ENCODE assay signal across 20 mouse cellular contexts in the genomic region with DNA sequence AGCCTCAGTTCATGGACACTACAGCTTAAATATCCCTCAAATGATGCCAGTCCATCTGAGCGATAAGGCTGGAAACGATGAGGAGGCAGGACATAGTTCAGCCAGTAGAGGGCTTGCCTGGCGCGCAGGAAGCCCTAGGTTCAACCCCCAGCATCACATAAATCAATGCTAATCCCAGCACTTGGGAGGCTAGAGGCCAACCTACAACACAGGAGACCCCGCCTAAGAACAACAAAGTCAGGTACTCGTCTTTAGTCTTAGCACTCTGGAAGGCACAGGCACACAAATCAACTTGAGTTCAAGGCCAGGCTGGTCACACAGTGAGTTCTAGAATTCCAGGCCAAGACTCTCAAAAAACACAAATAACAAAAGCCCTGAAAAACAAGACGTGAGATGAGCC. TPM values are rescaled to one million over a fixed set of nuclear protein-coding genes. Genes with fewer than 3 reads are reported as not detected.
DNase-seq lines count a peak whose midpoint lies in the region; ATAC-seq and TF ChIP-seq lines count a peak whose summit lies in the region.
"Had no signal": no experiment of that assay in that cellular context is flagged by ENCODE, and none has a peak within 500 bp of the region (broad histone marks: within the 10 kb centered on the region; RNA-seq: fewer than 3 reads in every experiment).

No protein-coding gene starts in this region.

- TF ChIP-seq EP300 in liver, postnatal 0 days (IDR thresholded peaks at IDR 0.05; ENCODE audit: low read depth), result no peak

- no peak overlapping the region for H3K4me2 ChIP-seq in heart, embryonic 12.5 days
- H3K4me2 ChIP-seq in liver, postnatal 0 days (ENCODE audit: low read depth, low read length), result no peak overlapping the region
- no peak overlapping the region for H3K4me2 ChIP-seq in liver, embryonic 12.5 days
- H3K4me2 ChIP-seq: embryonic facial prominence, embryonic 13.5 days; hindbrain, embryonic 12.5 days; liver, embryonic 13.5 days had no signal

- ATAC-seq in heart, embryonic 12.5 days (ENCODE audit: insufficient number of reproducible peaks, low FRiP score), result no peak
- ATAC-seq in liver, postnatal 0 days, result 0 out of 2 replicates have a peak, but pooled peaks have one; percentile 12
- no peak for ATAC-seq in liver, embryonic 12.5 days
- ATAC-seq in megakaryocyte-erythroid progenitor cell, adult 5-6 weeks (replicated peaks; ENCODE audit: low FRiP score, low TSS enrichment, poor library complexity, severe bottlenecking), result 0 out of 2 replicates have a peak, but pooled peaks have one; percentile 25
- ATAC-seq: intestine, embryonic 16.5 days had no signal

- peak; percentile 34 for TF ChIP-seq CTCF in liver, postnatal 0 days (IDR thresholded peaks at IDR 0.05; ENCODE audit: low read depth)

- H3K27me3 ChIP-seq in heart, embryonic 12.5 days (replicated peaks), result no peaks in the 10 kb centered on the region
- no peaks in the 10 kb centered on the region for H3K27me3 ChIP-seq in liver, postnatal 0 days (ENCODE audit: insufficient read depth, low read length)
- no peaks in the 10 kb centered on the region for H3K27me3 ChIP-seq in liver, embryonic 12.5 days (replicated peaks)
- H3K27me3 ChIP-seq: embryonic facial prominence, embryonic 13.5 days; hindbrain, embryonic 12.5 days; liver, embryonic 13.5 days had no signal

- H3K9ac ChIP-seq in heart, embryonic 12.5 days, result no peak overlapping the region
- H3K9ac ChIP-seq in liver, postnatal 0 days (replicated peaks), result no peak overlapping the region
- no peak overlapping the region for H3K9ac ChIP-seq in liver, embryonic 12.5 days
- H3K9ac ChIP-seq: embryonic facial prominence, embryonic 13.5 days; hindbrain, embryonic 12.5 days; liver, embryonic 13.5 days had no signal

- peaks cover 34% of the 10 kb centered on the region for H3K36me3 ChIP-seq in heart, embryonic 12.5 days
- H3K36me3 ChIP-seq in liver, postnatal 0 days (replicated peaks; ENCODE audit: insufficient read depth, low read length), result peaks cover 26% of the 10 kb centered on the region
- H3K36me3 ChIP-seq in liver, embryonic 12.5 days, result peaks cover 61% of the 10 kb centered on the region

- WGBS in heart, embryonic 12.5 days, result 82% methylated on average over 7 of the region's 7 CpGs
- WGBS in liver, postnatal 0 days (ENCODE audit: insufficient replicate concordance), result 82% methylated on average over 7 of the region's 7 CpGs
- 83% methylated on average over 7 of the region's 7 CpGs for WGBS in liver, embryonic 12.5 days (ENCODE audit: insufficient replicate concordance)

- no peaks in the 10 kb centered on the region for H3K9me3 ChIP-seq in heart, embryonic 12.5 days (replicated peaks)
- no peaks in the 10 kb centered on the region for H3K9me3 ChIP-seq in liver, postnatal 0 days (ENCODE audit: low read length)
- H3K9me3 ChIP-seq in liver, embryonic 12.5 days (replicated peaks), result no peaks in the 10 kb centered on the region
- H3K9me3 ChIP-seq: embryonic facial prominence, embryonic 13.5 days; hindbrain, embryonic 12.5 days; liver, embryonic 13.5 days; midbrain, embryonic 10.5 days had no signal

- H3K4me3 ChIP-seq in heart, embryonic 12.5 days, result no peak overlapping the region
- no peak overlapping the region for H3K4me3 ChIP-seq in liver, postnatal 0 days (ENCODE audit: low read depth, low read length)
- no peak overlapping the region for H3K4me3 ChIP-seq in liver, embryonic 12.5 days
- H3K4me3 ChIP-seq: embryonic facial prominence, embryonic 13.5 days; hindbrain, embryonic 12.5 days; liver, embryonic 13.5 days; midbrain, embryonic 10.5 days had no signal

- DNase-seq in heart, adult 11 months, result peak; percentile 57
- no peak for DNase-seq in liver, postnatal 0 days
- DNase-seq in R1 (ENCODE audit: low read depth, low spot score), result peak; percentile 70
- DNase-seq in cerebellum, postnatal 36 days, result no peak
- DNase-seq: cerebellum, adult 18-20 months; gastrocnemius, postnatal 10 days; kidney, postnatal 14 days; layer of hippocampus, adult 9-11 months; liver, embryonic 13.5 days; lung, postnatal 36 days; right cerebral cortex, postnatal 14 days; thymus, postnatal 14 days had no signal

- no peak overlapping the region for H3K27ac ChIP-seq in heart, embryonic 12.5 days (ENCODE audit: poor library complexity, severe bottlenecking)
- no peak overlapping the region for H3K27ac ChIP-seq in liver, postnatal 0 days (ENCODE audit: low read depth)
- H3K27ac ChIP-seq in liver, embryonic 12.5 days, result no peak overlapping the region
- H3K27ac ChIP-seq: embryonic facial prominence, embryonic 13.5 days; hindbrain, embryonic 12.5 days; liver, embryonic 13.5 days; midbrain, embryonic 10.5 days had no signal

- peaks cover 30% of the 10 kb centered on the region for H3K4me1 ChIP-seq in heart, embryonic 12.5 days (replicated peaks)
- peaks cover 18% of the 10 kb centered on the region for H3K4me1 ChIP-seq in liver, postnatal 0 days (ENCODE audit: insufficient read depth)
- peaks cover 29% of the 10 kb centered on the region for H3K4me1 ChIP-seq in liver, embryonic 12.5 days

RNA-seq across cellular contexts. Expression of gene Xrra1, which starts 5.6 kb away (rescaled TPM):
- 0.26 and 0.37 TPM in 2 replicates for polyA plus RNA-seq in heart, embryonic 12.5 days (2016; fragmentation: Nextera tagmentation; extraction: Ambion mirVana)
- polyA plus RNA-seq in liver, postnatal 0 days (2015; fragmentation: Nextera tagmentation; extraction: Ambion mirVana), result 0.04 and 0.07 TPM in 2 replicates
- 0.10 TPM in 1 of 2 replicates, not detected in the other for polyA plus RNA-seq in liver, embryonic 12.5 days (2016; fragmentation: Nextera tagmentation; extraction: Ambion mirVana)
- 0.07 TPM in 1 of 2 replicates, not detected in the other for total RNA-seq in megakaryocyte-erythroid progenitor cell, adult 5-6 weeks (2014; fragmentation: Nextera tagmentation)
- total RNA-seq in megakaryocyte-erythroid progenitor cell, adult 5-6 weeks (2017), result not detected in 2 replicates
- total RNA-seq: heart, adult 8-10 months had no signal
- polyA plus RNA-seq: liver, embryonic 13.5 days had no signal

RNA-seq across cellular contexts. Expression of gene Spcs2, which starts 9.9 kb away (rescaled TPM):
- 218 and 220 TPM in 2 replicates for polyA plus RNA-seq in heart, embryonic 12.5 days (2016; fragmentation: Nextera tagmentation; extraction: Ambion mirVana)
- 156 and 165 TPM in 2 replicates for polyA plus RNA-seq in liver, postnatal 0 days (2015; fragmentation: Nextera tagmentation; extraction: Ambion mirVana)
- polyA plus RNA-seq in liver, embryonic 12.5 days (2016; fragmentation: Nextera tagmentation; extraction: Ambion mirVana), result 216 and 224 TPM in 2 replicates
- total RNA-seq in megakaryocyte-erythroid progenitor cell, adult 5-6 weeks (2014; fragmentation: Nextera tagmentation), result 93.4 and 132 TPM in 2 replicates
- total RNA-seq in megakaryocyte-erythroid progenitor cell, adult 5-6 weeks (2017), result 136 and 153 TPM in 2 replicates

RNA-seq across cellular contexts. Expression of gene Neu3, which starts 25.1 kb away (rescaled TPM):
- polyA plus RNA-seq in heart, embryonic 12.5 days (2016; fragmentation: Nextera tagmentation; extraction: Ambion mirVana), result 2.6 and 3.4 TPM in 2 replicates
- 2.4 and 2.9 TPM in 2 replicates for polyA plus RNA-seq in liver, postnatal 0 days (2015; fragmentation: Nextera tagmentation; extraction: Ambion mirVana)
- polyA plus RNA-seq in liver, embryonic 12.5 days (2016; fragmentation: Nextera tagmentation; extraction: Ambion mirVana), result 6.2 and 6.4 TPM in 2 replicates
- total RNA-seq in megakaryocyte-erythroid progenitor cell, adult 5-6 weeks (2014; fragmentation: Nextera tagmentation), result 3.9 and 8.1 TPM in 2 replicates
- total RNA-seq in megakaryocyte-erythroid progenitor cell, adult 5-6 weeks (2017), result 3.9 and 5.8 TPM in 2 replicates

Comparison
In these comparisons a context has a peak if more than half of its experiments do, and no peak if none do; other contexts are left out.
1. ATAC-seq: peak in liver, postnatal 0 days (single experiment) and megakaryocyte-erythroid progenitor cell, adult 5-6 weeks (single experiment); none in heart, embryonic 12.5 days (single experiment) and liver, embryonic 12.5 days (single experiment).
2. DNase-seq: peak in heart, adult 11 months (single experiment) and R1 (single experiment); none in liver, postnatal 0 days (single experiment) and cerebellum, postnatal 36 days (0 of 2).